35 mouse cellular contexts compared by ENCODE assay signal in genomic region chr17:79622050-79622449, GRCm38 (mm10).
"Had no signal": no experiment of that assay in that cellular context is flagged by ENCODE, and none has a peak within 500 bp of the region (broad histone marks: within the 10 kb centered on the region; RNA-seq: fewer than 3 reads in every experiment).

No protein-coding gene starts in this region.

- H3K9ac ChIP-seq: heart, embryonic 12.5 days; heart, embryonic 13.5 days; heart, embryonic 15.5 days; hindbrain, embryonic 12.5 days; hindbrain, embryonic 13.5 days; hindbrain, embryonic 14.5 days; hindbrain, embryonic 15.5 days; intestine, embryonic 15.5 days; kidney, embryonic 15.5 days had no signal

- H3K27ac ChIP-seq: heart, embryonic 10.5 days; heart, embryonic 13.5 days; heart, embryonic 15.5 days; hindbrain, embryonic 10.5 days; hindbrain, embryonic 12.5 days; hindbrain, embryonic 13.5 days; hindbrain, embryonic 14.5 days; hindbrain, embryonic 15.5 days; hindbrain, postnatal 0 days; intestine, embryonic 15.5 days; kidney, embryonic 15.5 days; kidney, postnatal 0 days; layer of hippocampus, adult 2 months had no signal

- H3K9me3 ChIP-seq: heart, embryonic 10.5 days; heart, embryonic 12.5 days; heart, embryonic 13.5 days; heart, embryonic 15.5 days; hindbrain, embryonic 10.5 days; hindbrain, embryonic 12.5 days; hindbrain, embryonic 13.5 days; hindbrain, embryonic 15.5 days; intestine, embryonic 15.5 days; kidney, embryonic 15.5 days had no signal

- H3K36me3 ChIP-seq: heart, embryonic 15.5 days; hindbrain, embryonic 10.5 days; hindbrain, embryonic 12.5 days; hindbrain, embryonic 13.5 days; hindbrain, embryonic 15.5 days; intestine, embryonic 15.5 days; kidney, embryonic 15.5 days had no signal

- H3K27me3 ChIP-seq: heart, embryonic 12.5 days; heart, embryonic 13.5 days; heart, embryonic 15.5 days; hindbrain, embryonic 12.5 days; hindbrain, embryonic 13.5 days; hindbrain, embryonic 15.5 days; intestine, embryonic 15.5 days; kidney, embryonic 15.5 days had no signal

- H3K4me2 ChIP-seq: heart, embryonic 11.5 days; heart, embryonic 12.5 days; heart, embryonic 13.5 days; heart, embryonic 15.5 days; hindbrain, embryonic 12.5 days; hindbrain, embryonic 13.5 days; hindbrain, embryonic 14.5 days; hindbrain, embryonic 15.5 days; intestine, embryonic 15.5 days; kidney, embryonic 15.5 days had no signal

- DNase-seq: heart, postnatal 10 days; heart, postnatal 14 days; heart, postnatal 36 days; heart, postnatal 4 days; kidney, adult 11 months; kidney, adult 18-20 months; kidney, adult 2 months; kidney, adult 8-10 months; kidney, adult 9 months; kidney, postnatal 10 days; kidney, postnatal 14 days; kidney, postnatal 25 days; kidney, postnatal 36 days; kidney, postnatal 4 days; layer of hippocampus, adult 9-11 months; layer of hippocampus, postnatal 36 days had no signal

- H3K4me1 ChIP-seq: heart, embryonic 13.5 days; heart, embryonic 15.5 days; hindbrain, embryonic 10.5 days; hindbrain, embryonic 12.5 days; hindbrain, embryonic 13.5 days; hindbrain, embryonic 15.5 days; intestine, embryonic 15.5 days had no signal

- ATAC-seq: hindbrain, embryonic 16.5 days; hindbrain, postnatal 0 days; inflammation-experienced regulatory T-cells, adult 6 months; intestine, embryonic 15.5 days; intestine, embryonic 16.5 days; intestine, postnatal 0 days had no signal

- H3K4me3 ChIP-seq: heart, embryonic 10.5 days; heart, embryonic 12.5 days; heart, embryonic 13.5 days; heart, embryonic 15.5 days; hindbrain, embryonic 10.5 days; hindbrain, embryonic 12.5 days; hindbrain, embryonic 13.5 days; hindbrain, embryonic 15.5 days; intestine, embryonic 15.5 days; kidney, embryonic 15.5 days; layer of hippocampus, adult 2 months had no signal
